Mouse (Mus musculus) kidney, postnatal 36 days (tissue): ENCODE results near the gene Vmn1r139.
"Not testable (repeated sequence)": the region's sequence is repeated elsewhere in the genome, so short reads cannot be mapped to it uniquely, and the experiment has no call there.

Source experiments
- DNase-seq, 2 experiments: peaks; one replicate each; pipeline ENCODE4 v3.0.0; 2021 to 2022; ENCODE audit warnings: mixed read lengths in 2 of 2

Gene Vmn1r139

DNA sequence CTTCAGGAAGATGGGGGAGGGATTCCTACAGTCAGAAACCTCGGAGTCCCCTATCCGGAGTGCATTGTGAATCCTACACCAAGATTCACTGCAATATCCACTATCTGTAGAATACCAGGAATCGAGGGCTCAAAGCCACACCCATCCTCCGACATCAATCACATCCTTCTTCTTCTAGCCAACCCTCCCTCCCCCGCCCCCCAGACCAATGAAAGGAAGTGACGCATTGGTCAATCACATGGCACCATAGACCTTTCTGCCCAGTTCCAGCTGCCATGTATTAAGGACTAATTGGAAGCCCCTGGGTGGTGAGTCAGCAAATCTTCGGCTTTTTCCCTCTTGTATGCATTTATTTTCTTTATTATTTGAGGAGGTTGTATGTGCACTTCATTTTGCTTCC, at the start of gene Vmn1r139:
Gene Vmn1r139 (plus strand): TSS at position 301 of the 400 bp plus-strand sequence.
- not testable (repeated sequence) for DNase-seq

DNA sequence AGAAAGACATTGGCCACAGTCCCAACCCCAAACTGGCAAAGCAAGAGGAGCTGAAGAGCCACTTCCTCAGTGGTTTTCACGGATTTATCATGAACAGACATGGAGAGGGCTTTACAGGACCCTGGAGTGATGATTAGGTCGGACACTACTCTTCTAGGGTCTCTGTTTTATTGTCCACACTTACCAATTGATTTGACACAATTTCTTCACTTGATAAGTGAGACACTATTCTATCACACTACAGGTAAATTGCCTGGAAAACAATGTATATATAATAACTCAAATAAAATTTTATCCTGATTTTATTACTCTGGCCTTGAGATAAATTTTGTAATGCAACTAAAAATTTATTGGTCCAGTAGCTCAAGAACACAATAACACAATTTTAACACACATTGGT, 40.1 kb upstream of the Vmn1r139 start, which contains the start of gene Vmn1r138:
Gene Vmn1r138 (minus strand): TSS at position 101 of the 400 bp plus-strand sequence.
- not testable (repeated sequence) for DNase-seq

DNA sequence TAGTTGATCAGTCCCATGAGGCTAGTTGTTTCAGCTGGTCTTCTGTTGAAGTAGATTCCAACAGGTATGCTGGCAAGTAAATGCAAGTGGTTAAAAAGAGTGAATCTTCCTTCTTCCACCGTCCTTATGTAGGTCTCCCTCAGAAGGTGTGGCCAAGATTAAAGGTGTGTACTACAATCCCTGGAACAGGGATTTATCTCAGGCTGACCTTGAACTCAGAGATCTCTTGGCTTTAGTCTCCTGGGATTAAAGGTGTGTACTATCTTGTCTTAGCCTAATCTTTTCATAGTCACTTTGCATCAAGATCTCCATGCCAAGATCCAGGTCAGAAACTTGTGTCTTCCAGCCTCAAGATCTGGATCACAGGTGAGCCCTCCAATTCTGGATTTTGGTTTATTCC, 12.7 kb upstream of the Vmn1r139 start, which contains the start of gene Gm6176:
Gene Gm6176 (minus strand): TSS at position 101 of the 400 bp plus-strand sequence.
- not testable (repeated sequence) for DNase-seq

DNA sequence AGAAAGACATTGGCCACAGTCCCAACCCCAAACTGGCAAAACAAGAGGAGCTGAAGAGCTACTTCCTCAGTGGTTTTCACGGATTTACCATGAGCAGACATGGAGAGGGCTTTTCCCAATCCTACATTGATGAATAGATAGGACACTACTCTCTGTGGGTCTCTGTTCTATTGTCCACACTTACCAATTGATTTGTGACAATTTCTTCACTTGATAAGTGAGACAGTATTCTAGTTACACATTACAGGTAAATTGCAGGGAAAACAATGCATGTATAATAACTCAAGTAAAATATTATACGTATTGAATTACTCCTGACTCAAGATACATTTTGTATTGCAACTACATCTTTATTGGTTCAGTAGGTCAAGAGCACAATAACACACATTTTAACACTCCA, 49.3 kb downstream of the Vmn1r139 start, which contains the start of gene Gm16451:
Gene Gm16451 (minus strand): TSS at position 101 of the 400 bp plus-strand sequence.
- not testable (repeated sequence) for DNase-seq

DNA sequence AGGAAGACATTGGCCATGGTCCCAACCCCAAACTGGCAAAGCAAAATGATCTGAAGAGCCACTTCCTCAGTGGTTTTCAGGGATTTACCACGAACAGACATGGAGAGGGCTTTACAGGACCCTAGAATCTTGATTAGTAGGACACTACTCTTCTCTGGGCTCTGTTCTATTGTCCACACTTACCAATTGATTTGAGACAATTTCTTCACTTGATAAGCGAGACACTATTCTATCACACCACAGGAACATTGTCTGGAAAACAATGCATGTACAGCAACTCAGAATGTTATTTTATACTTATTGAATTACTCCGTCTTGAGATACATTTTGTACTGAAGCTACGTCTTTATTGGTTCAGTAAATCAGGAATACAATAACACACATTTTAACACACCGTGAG, 65.8 kb downstream of the Vmn1r139 start, which contains the start of gene Gm10666:
Gene Gm10666 (minus strand): TSS at position 101 of the 400 bp plus-strand sequence.
- not testable (repeated sequence) for DNase-seq
